Mouse (Mus musculus): Measurements from ENCODE around the gene Klf14. TPM values are rescaled to one million over a fixed set of nuclear protein-coding genes. Genes with fewer than 3 reads are reported as not detected.

Gene Klf14
- polyA plus RNA-seq (2015; fragmentation: Illumina TruSeq; extraction: RNeasy Lipid Tissue Mini Kit (QIAGEN cat#74804); ENCODE audit: insufficient read depth, low read depth, low replicate concordance) = not detected

GRCm38 (mm10) chr6:30958736-30959540 lies at the start of gene Klf14:
Gene Klf14 (minus strand): TSS chr6:30959078.

GRCm38 (mm10) chr6:30915473-30915872 lies 43.4 kb downstream of the Klf14 start, which contains the start of gene Tsga13:
Gene Tsga13 (minus strand): TSS chr6:30915573.

Other genes with a start within 250 kb of the Klf14 start
- 6.2 TPM for gene Mest, start 235.5 kb downstream of the Klf14 start, polyA plus RNA-seq (2015; fragmentation: Illumina TruSeq; extraction: RNeasy Lipid Tissue Mini Kit (QIAGEN cat#74804); ENCODE audit: insufficient read depth, low read depth, low replicate concordance)
- gene Copg2, start 62.3 kb downstream of the Klf14 start, polyA plus RNA-seq (2015; fragmentation: Illumina TruSeq; extraction: RNeasy Lipid Tissue Mini Kit (QIAGEN cat#74804); ENCODE audit: insufficient read depth, low read depth, low replicate concordance) = 4.3 TPM
- gene Tsga13, start 43.5 kb downstream of the Klf14 start, polyA plus RNA-seq (2015; fragmentation: Illumina TruSeq; extraction: RNeasy Lipid Tissue Mini Kit (QIAGEN cat#74804); ENCODE audit: insufficient read depth, low read depth, low replicate concordance) = not detected